Mouse (Mus musculus) CH12.LX (cell line): Measurements from ENCODE around the gene Zdhhc20.

Experiments used
- CHD2 ChIP-seq: IDR thresholded peaks from 2 replicates; pipeline ENCODE4 v1.6.1; 2011; ENCODE audit warnings: low read length, improper control_type of control experiment
- CTCF ChIP-seq, 2 experiments: IDR thresholded peaks in 1 of 2; conservative IDR thresholded peaks in 1 of 2; 2 replicates each; pipeline ENCODE4 v1.5.1; 2011 to 2012; ENCODE audit warnings: low read depth in 2 of 2, low read length in 2 of 2, improper control_type of control experiment in 1 of 2, inconsistent platforms in 1 of 2, mild to moderate bottlenecking in 1 of 2, moderate library complexity in 1 of 2
- ELF1 ChIP-seq: IDR thresholded peaks from 2 replicates; pipeline ENCODE4 v1.6.1; 2014; ENCODE audit warnings: low read depth, mild to moderate bottlenecking, inconsistent platforms, low read length, improper control_type of control experiment
- GABPA ChIP-seq: IDR thresholded peaks from 2 replicates; pipeline ENCODE4 v1.6.1; 2012; ENCODE audit warnings: low read depth, low read length, improper control_type of control experiment, inconsistent platforms; ENCODE audit not compliant: insufficient replicate concordance
- HCFC1 ChIP-seq: IDR thresholded peaks from 2 replicates; pipeline ENCODE4 v1.6.1; 2012; ENCODE audit warnings: low read depth, mild to moderate bottlenecking, inconsistent platforms, low read length, improper control_type of control experiment
- JUN ChIP-seq: IDR thresholded peaks from 2 replicates; pipeline ENCODE4 v1.6.1; 2011; ENCODE audit warnings: low read depth, mild to moderate bottlenecking, low read length, improper control_type of control experiment, moderate library complexity; ENCODE audit not compliant: insufficient read depth
- JUND ChIP-seq: conservative IDR thresholded peaks from 2 replicates; pipeline ENCODE4 v1.6.1; 2011; ENCODE audit warnings: low read depth, low read length, improper control_type of control experiment
- NELFE ChIP-seq: IDR thresholded peaks from 2 replicates; pipeline ENCODE4 v1.6.1; 2011; ENCODE audit warnings: low read depth, low read length, improper control_type of control experiment
- POLR2A ChIP-seq: IDR thresholded peaks from 2 replicates; pipeline ENCODE4 v1.6.1; 2011; ENCODE audit warnings: low read depth, mild to moderate bottlenecking, improper control_type of control experiment, low read length
- POLR2AphosphoS2 ChIP-seq: IDR thresholded peaks from 2 replicates; pipeline ENCODE4 v1.6.1; 2011; ENCODE audit warnings: low read depth, low read length, improper control_type of control experiment
- SIN3A ChIP-seq: IDR thresholded peaks from 2 replicates; pipeline ENCODE4 v1.6.1; 2012; ENCODE audit warnings: low read length, improper control_type of control experiment, inconsistent platforms
- TBP ChIP-seq: conservative IDR thresholded peaks from 2 replicates; pipeline ENCODE4 v1.6.1; 2011; ENCODE audit warnings: low read depth, low read length, improper control_type of control experiment
- TCF12 ChIP-seq: IDR thresholded peaks from 2 replicates; pipeline ENCODE4 v1.6.1; 2014; ENCODE audit warnings: low read depth, mild to moderate bottlenecking, inconsistent platforms, low read length, improper control_type of control experiment

DNA sequence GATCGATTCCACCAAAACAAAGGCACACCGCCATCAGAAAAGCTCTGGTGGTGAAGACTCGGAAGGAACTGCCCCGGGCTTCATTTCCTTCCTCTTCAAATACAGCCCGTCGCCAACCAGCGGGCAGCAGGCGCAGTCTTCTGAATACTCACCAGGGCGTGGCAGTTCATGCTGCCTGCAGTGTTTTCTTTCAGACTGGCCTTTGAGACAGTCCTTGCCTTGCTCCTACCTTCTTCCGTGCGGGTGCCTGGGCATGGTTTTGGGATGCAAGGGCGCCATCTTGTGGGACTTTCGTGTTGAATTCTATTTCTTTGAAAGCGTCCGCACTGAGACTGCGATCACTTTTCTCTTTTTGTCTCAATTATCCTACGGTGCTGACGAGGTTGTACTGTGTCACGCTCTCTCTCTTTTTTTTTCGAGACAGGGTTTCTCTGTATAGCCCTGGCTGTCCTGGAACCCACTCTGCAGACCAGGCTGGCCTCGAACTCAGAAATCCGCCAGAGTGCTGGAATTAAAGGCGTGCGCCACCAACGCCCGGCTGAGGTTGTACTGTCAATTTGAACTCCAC lies 20.5 kb upstream of the Zdhhc20 start:
- TF ChIP-seq SIN3A (peak; percentile 91), POLR2A (peak; percentile 72), CTCF (conservative IDR thresholded peaks at IDR 0.05 in 1 of 2, IDR thresholded peaks at IDR 0.05 in 1 of 2; ENCODE audit: low read depth in 2 of 2, low read length in 2 of 2) (peak in 1 of 2 experiments; percentile 93; a peak in 2 of 4 replicates), JUND (0 out of 2 replicates have a peak, but pooled peaks have one; percentile 18), TCF12 (peak; percentile 73; the same call in 1 of the 2 replicates), NELFE (peak; percentile 54; the same call in 1 of the 2 replicates), POLR2AphosphoS2 (no peak; the same call in 1 of the 2 replicates), GABPA (no peak), TBP (peak; percentile 56; the same call in 1 of the 2 replicates), ELF1 (peak; percentile 73), CHD2 (no peak), HCFC1 (peak; percentile 52), JUN (no peak)
